Mouse (Mus musculus) cerebellum, adult 18-20 months (tissue): ENCODE results near the gene Ripor2.

Source experiments
- DNase-seq, 2 experiments: peaks; one replicate each; pipeline ENCODE4 v3.0.0; 2021

Gene Ripor2

GRCm38 (mm10) chr13:24584841-24585240, 2.9 kb downstream of the Ripor2 start:
- DNase-seq, result no peak

- DNase-seq, result no peak
These were observed 3.4 kb downstream of the Ripor2 start for GRCm38 (mm10) chr13:24585369-24585768.

GRCm38 (mm10) chr13:24587192-24587895, 5.4 kb downstream of the Ripor2 start:
- DNase-seq, result no peak

- no peak for DNase-seq
These were observed 6.6 kb downstream of the Ripor2 start for GRCm38 (mm10) chr13:24588603-24589002.

GRCm38 (mm10) chr13:24591737-24592136, 9.7 kb downstream of the Ripor2 start:
- no peak for DNase-seq

GRCm38 (mm10) chr13:24594303-24594702, 12.3 kb downstream of the Ripor2 start:
- DNase-seq, result no peak

GRCm38 (mm10) chr13:24599631-24600041, 17.6 kb downstream of the Ripor2 start:
- DNase-seq, result no peak

GRCm38 (mm10) chr13:24602978-24603377, 21.0 kb downstream of the Ripor2 start:
- no peak for DNase-seq

GRCm38 (mm10) chr13:24603591-24604009, 21.6 kb downstream of the Ripor2 start:
- no peak for DNase-seq

GRCm38 (mm10) chr13:24604096-24604495, 22.1 kb downstream of the Ripor2 start:
- DNase-seq, result no peak

- no peak for DNase-seq
These were observed 23.0 kb downstream of the Ripor2 start for GRCm38 (mm10) chr13:24604761-24605591.

- DNase-seq, result no peak
These were observed 23.8 kb downstream of the Ripor2 start for GRCm38 (mm10) chr13:24605755-24606154.

- DNase-seq, result no peak
These were observed 26.0 kb downstream of the Ripor2 start for GRCm38 (mm10) chr13:24607961-24608360.

- DNase-seq, result no peak
These were observed 26.7 kb downstream of the Ripor2 start for GRCm38 (mm10) chr13:24608709-24609108.

- no peak for DNase-seq
These were observed 28.9 kb downstream of the Ripor2 start for GRCm38 (mm10) chr13:24610883-24611282.

GRCm38 (mm10) chr13:24613031-24613430, 31.0 kb downstream of the Ripor2 start:
- DNase-seq, result no peak

- no peak for DNase-seq
These were observed 31.4 kb downstream of the Ripor2 start for GRCm38 (mm10) chr13:24613433-24613832.

- no peak for DNase-seq
These were observed 32.2 kb downstream of the Ripor2 start for GRCm38 (mm10) chr13:24613927-24614780.

- DNase-seq, result no peak
These were observed 34.1 kb downstream of the Ripor2 start for GRCm38 (mm10) chr13:24615921-24616565.

GRCm38 (mm10) chr13:24616645-24617044, 34.7 kb downstream of the Ripor2 start:
- no peak for DNase-seq

GRCm38 (mm10) chr13:24617076-24617798, 35.2 kb downstream of the Ripor2 start:
- DNase-seq, result no peak

GRCm38 (mm10) chr13:24617799-24618130, 35.8 kb downstream of the Ripor2 start:
- no peak for DNase-seq
